Mouse (Mus musculus) left cerebral cortex, postnatal 25 days (tissue): ENCODE data around the gene Gm2a. TPM values are rescaled to one million over a fixed set of nuclear protein-coding genes. Genes with fewer than 3 reads are reported as not detected.

Source experiments
- DNase-seq, 2 experiments: peaks; one replicate each; pipeline ENCODE4 v3.0.0; 2022; ENCODE audit warnings: low spot score in 2 of 2, mixed read lengths in 1 of 2
- intact Hi-C: fragments of 180-260 bp; cut with DNase I; formaldehyde crosslinking; loops from one replicate; pipeline ENCODE4 v1.15.1; 2025
- total RNA-seq, 2 experiments: library from RNA; stranded (reverse); gene quantifications; 2 replicates each; pipeline ENCODE4 v1.2.3; 2021

Gene Gm2a
- total RNA-seq, result 10 to 100 TPM; 38.4 to 41.4 TPM

DNA sequence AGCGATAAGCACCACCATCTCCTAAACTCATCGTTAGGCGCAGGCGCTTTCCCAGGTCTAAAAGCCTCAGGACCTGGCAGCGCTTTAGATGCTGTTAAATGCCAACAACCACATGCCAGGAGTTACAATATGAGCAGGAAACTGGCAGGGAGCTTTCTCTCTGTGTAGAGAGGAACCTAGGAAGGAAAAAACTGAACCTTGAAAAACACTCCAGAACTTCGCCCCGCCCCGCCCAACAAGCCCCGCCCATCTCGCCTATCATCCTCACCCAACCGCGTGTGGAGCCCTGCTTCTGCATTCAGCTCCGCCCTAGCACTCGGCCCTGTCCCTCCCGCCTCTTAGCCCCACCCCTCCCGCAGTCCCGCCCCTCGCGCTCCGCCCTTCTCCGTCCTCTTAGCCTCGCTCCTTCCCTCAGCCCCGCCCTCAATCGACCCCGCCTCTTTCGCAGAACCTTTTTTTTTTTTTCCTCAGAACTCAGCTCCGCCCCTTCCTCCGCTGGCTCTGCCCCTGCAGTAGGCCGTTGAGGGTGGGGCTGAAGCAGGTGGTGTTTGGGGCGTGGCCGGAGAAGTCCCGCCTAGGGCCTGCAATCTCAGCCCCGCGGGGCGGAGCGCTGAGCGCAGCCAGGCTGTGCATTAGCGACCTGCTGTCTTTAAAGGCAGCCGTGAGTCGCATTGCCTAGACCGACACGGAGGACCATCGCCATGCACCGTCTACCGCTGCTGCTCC is at the start of gene Gm2a:
Gm2a (plus strand) TSS at position 653 of the 726 bp plus-strand sequence.
- intact Hi-C loops, result loop anchor here (5.0 kb wide), 1 partner anchor 60 kb away; no protein-coding TSS in a partner anchor
- DNase-seq, result peak; percentile 91 to 98

DNA sequence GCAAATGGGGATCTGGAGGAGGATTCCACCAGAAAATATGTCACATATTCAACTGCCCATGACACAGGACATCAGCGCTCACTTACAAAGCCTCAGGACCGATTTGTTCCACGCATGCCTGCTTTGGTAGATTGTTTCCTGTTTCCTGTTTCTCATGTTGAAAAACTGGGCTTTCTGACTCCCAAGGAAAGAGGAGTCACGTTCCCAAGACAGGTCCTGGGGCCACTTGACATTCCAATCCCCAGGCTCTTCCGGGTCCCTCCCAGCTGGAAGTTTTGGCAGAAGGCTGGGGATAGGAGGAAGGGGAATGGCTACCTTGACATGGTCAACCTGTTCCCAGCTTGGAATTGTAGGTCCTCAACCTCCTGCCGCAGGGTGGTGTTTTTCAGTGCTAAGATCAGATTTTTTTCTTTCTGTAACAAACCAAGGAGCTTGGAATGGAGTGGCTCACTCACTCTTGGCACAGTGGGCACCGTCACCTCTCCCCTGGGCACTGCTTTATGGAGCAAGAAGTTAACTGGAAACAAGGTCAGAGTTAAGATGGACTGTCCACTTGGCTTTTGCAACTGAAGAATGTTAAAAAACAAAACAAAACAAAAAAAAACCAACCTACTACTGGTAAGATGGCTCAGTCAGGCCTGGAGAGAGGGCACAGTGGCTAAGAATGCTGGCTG is 46.9 kb upstream of the Gm2a start:
- intact Hi-C loops, result no loop called here
- DNase-seq, result no peak

DNA sequence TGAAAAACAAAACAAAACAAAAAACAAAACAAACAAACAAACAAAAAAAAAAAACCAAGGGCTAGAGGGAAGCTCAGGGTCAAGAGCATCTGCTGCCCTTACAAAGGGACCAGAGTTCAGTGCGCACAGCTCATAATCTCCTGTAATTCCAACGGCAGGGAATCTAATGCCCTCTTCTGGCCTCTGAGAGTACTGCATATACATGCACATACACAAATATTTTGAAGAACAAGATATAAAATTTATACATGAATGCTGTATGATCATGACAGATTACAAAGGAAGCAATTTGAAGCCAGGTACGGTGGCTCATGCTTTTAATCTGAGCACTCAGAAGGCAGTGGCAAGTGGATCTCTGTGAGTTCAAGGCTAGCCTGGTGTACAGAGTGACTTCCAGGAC is 40.4 kb upstream of the Gm2a start:
- no peak for DNase-seq
- intact Hi-C loops, result no loop called here

DNA sequence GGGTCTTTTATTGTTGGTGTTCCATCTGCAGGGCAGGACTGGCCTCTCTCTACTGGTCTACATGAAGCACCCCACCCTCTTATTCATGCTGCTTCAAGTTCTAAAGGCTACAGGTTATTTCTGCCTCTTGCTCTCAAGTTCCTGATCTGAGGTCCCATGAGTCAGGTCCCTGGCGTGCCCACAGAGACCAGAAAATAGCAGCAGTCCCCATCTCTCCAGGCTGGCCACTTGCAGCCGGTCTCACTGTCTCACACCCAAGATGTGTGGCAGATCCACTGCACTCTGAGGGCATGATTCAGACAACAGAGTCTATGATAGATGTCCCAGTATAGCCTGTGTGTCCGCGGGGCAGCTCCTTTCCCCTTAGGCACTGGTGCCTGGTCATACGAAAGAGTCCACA is 37.1 kb upstream of the Gm2a start:
- intact Hi-C loops, result no loop called here
- DNase-seq, result no peak

DNA sequence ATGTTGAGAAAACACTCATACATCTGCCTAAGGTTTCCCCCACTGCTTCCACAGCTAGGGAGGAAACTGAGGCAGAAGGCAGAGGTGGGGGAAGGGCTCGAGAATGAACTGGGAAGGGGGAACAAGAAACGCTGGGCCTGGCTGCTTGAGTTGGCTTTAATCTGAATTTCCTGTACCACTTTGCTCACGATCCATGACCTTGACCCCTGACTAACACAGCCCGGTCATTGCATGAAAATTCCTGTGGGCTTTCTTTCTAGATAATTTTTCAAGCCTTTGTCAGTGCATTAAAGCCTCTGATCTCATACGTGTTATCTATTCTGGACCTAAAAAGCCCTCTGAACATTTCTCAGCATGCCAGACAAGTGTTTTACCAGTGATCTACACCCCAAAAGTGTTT is 35.1 kb upstream of the Gm2a start:
- intact Hi-C loops, result no loop called here
- no peak for DNase-seq

DNA sequence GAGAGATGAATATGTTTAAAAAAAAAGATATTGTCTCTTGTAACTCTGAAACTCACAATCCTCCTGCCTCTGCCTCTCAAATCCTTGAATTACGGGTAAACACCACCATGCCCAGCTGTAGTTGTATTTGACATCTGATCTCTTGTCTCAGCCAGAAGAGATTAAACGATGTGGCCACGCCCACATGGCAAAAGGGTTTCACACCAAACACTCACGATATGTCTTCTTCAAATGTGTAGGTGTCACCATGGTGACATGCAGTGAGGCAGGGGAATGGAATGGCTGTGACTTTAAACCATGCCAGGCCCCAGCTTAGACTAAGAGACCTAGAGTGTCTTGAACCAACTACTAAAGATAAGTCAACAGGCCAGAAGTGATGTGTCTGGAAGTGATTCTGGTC is 31.0 kb upstream of the Gm2a start:
- no peak for DNase-seq
- intact Hi-C loops, result no loop called here

DNA sequence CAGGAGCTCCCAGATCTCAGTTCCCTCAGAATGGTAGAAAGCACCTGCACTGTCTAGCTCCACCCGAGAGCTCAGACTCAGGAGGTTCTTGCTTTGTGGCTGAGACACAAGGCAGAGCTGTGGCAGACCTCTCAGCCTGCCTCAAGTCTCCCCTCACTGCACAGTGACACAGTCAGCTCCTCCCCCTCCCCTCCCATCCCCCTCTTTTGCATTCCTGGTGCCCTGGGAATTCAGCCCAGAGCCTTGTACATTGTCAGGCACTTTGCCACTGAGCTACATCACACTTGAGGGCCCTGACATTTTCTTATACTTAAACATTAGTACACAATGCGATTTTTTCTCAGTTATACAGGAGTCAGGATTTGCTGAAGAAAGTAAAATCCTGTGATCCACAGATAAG is 28.9 kb upstream of the Gm2a start:
- intact Hi-C loops, result no loop called here
- no peak for DNase-seq

DNA sequence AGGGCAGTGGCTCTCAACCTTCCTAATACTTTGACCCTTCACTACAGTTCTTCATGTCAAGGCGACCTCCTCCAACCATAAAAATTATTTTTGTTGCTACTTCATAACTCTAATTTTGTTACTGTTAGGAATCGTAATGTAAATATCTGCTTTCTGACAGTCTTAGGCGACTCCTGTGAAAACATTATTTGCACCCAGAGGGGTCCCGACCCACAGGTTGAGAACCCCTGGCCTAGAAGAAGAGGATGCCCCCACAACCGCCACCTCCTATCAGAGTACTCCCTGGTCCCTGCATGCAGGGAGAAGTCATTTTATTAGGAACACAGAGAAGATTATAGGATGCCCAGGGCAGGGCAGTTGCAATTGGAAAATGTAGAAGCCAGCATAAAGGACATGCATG is 26.6 kb upstream of the Gm2a start:
- DNase-seq, result no peak
- intact Hi-C loops, result no loop called here

DNA sequence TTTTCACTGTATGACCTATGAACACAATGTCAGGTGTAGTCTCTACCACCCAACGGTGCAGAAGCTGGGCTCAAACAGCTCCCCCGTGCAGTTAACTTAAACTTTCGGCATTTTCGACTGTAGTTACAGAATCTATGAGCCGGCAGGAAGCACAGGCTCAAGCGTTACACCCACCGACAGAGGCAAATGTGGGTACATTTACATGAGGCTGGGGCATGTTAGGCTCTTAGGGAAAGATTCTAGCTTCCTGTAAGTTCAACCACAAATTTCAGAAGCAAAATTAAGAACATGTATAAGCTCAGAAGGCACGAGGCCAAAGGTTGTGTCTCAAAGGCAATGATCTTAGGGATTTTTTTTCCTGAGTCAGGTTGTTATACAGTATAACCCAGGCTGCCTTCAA is 25.4 kb upstream of the Gm2a start:
- intact Hi-C loops, result no loop called here
- DNase-seq, result no peak

DNA sequence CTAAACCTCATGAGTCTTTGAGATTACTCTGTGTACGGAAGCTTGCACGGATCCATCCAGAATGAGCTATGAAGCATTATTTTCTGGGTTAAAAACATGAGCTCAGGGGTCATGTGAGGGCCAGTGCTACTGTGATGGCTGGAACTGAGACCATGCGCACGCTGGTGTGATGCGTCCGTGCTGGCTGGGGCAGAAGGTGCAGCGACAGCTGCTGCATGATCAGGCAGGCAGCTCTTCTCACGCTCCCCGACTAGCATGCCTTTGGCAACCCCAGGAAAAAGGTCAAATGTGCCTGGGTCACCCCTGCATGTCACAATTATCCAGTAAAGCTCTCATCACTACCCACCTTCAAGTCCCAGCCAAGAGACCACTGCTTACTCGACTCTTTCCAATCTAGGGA is 24.7 kb upstream of the Gm2a start:
- intact Hi-C loops, result no loop called here

DNA sequence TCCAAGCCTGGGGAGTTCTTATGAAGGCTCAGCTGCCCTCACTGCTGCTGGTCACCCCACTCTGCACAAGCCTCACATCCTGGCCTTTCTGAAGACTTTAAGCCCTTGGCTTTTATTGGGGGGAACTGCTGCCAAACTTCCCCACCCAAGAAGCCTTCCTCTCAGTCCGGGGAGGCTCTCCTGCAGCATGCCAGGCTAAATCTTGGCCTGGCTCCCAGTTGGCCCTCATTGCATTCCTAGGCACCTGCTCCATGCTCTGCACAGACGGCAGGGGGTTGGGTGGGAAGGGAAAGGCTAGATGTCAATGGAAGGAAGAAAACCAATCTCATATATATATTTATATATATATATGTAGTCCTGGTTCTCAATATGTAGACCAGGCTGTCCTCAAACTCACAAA is 22.3 kb upstream of the Gm2a start:
- DNase-seq, result no peak
- intact Hi-C loops, result no loop called here

More for the DNA sequence above, 24.7 kb upstream of the Gm2a start:
- DNase-seq, result no peak

DNA sequence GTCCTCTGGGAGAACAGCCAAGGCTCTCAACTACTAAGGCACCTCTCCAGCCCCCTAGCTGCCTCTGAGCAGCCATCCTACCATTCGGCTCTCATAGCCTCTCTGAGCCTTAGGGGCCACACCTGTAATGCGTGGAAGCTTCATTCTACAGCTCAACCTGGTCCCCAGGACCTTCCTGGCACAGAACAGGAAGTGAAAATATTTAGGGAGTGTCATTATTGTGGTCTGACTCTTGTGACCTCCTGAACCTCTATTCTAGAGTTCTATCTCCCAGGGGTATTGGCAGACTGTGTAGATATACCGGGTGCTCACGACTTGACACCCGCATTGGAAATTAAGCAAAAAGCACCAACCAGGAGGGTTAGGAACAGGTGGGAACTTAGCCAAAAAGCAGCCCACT is 21.7 kb upstream of the Gm2a start:
- intact Hi-C loops, result no loop called here
- no peak for DNase-seq

DNA sequence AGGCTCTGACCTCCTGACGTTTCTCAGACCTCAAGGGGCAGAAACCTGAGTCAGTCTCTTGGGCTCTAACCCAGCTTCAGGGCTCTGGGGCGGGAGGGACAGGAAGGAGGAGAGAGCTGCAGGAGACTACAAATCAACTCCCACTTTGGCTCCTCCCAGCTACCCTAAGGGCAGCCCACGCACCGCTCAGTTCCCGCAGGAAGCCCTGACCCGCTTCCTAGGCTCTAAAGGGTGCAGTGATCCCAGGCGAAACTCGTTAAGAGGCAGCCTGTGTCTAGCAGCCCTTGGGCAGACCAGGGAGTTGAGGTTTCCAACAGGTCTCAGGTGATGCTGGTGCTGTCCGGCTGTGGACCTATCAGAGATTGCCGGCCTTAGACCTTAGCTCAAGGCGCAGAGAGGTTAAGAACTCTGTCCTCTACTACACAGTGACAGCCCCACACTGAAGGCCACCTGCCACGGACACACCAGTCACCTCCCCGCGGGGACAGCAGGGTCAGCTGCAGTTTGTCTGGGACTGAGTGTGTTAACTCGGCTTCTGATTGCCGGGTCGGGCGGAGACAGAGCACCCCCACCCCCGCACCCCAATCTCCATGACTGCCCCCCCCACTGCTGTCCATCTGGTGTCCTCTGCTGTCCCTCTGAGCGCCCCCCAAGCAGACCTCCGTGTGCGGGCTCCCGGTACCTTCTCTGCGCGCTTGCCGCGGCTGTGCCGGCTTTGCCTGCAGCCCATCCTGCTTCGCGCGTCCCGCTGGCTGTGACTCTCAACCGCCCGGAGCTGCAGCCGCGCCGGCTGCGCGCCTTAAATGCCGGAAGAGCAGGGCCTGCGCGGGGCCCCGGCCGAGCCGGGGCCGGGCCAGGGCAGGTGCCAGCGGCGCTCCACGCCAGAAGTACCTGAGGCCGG is 20.3 kb upstream of the Gm2a start, which contains the start of gene Ccdc69:
Ccdc69 (minus strand) TSS at position 801 of the 901 bp plus-strand sequence.
- intact Hi-C loops, result no loop called here
- DNase-seq, result peak; percentile 16 to 18

DNA sequence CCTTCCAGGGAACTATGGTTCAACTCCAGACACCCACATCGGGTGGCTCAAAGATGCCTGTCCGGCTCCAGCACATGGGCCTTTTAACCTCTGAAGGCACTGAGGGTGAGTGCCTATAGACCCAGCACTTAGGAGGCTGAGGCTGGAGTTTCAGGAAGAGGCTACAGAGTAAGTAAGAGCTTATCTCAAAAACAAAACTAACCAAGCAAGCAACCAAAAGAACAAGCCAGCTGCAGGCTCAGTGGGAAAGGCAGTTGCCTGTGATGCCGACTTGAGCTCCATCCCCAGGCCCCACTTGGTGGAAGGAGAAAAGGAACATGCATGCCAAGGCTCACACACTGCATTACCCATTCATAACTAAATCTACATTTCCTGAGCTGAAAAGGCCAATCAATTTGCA is 19.4 kb upstream of the Gm2a start:
- intact Hi-C loops, result no loop called here

DNA sequence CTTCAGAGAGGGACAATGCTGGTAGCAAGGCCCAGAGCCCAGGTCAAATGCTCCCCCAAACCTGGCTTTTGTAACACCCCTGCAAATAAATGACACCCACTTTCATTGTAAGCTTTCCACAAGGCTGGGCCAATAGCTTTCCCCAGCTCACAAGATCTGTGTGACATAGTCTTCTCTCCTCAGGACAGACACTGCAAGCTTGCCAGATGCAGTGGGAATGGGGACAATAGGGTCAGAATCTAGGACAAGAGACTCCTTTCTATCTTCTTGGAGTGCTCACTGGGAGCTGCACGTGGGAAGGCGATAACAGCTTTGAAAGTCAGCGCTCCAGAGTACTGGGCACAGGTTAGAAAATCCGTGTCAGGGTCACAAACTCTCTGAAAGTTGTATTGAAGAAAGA is 18.7 kb upstream of the Gm2a start:
- DNase-seq, result no peak
- intact Hi-C loops, result no loop called here

More for the DNA sequence above, 19.4 kb upstream of the Gm2a start:
- DNase-seq, result no peak

DNA sequence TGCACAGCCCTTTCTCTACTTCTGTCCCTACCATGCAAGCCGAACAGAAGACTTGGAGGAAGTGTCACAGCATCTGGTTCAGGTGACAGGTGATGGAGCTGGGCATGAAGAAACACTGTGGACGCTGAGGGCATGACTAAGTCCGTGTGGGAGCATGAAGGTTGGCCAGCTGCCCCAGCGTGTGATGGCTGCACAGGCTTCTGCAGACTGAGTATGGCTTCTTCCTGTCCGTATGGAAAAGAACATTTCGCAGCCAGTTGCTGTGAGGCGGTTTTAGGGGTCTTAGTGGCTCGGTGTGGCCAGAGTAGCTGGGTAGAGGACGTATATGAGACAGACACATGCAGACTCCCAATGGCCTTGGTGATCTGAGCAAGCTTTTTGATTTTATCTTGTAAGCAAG is 16.7 kb upstream of the Gm2a start:
- no peak for DNase-seq
- intact Hi-C loops, result no loop called here

DNA sequence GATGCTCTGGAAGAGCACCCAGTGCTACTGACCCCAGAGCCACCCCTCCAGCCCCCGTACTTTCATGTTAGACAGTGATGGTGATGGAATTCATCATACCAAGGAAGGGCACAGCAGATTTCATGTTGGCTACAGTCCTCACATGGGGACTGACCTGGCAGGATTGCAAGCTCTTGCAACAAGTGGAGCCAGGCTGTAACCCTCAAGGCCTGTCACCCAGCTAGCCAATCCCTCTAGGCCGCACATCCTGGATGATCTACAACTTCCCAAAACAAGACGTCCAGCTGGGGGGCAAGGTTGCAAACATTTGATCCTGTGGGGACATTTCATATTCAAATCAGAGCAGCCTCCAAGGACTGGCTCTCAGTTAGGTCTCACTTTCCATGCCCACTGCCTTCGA is 13.3 kb upstream of the Gm2a start:
- intact Hi-C loops, result loop anchor here (5.0 kb wide), 2 partner anchors 87 to 152 kb away; no protein-coding TSS in a partner anchor
- DNase-seq, result no peak

DNA sequence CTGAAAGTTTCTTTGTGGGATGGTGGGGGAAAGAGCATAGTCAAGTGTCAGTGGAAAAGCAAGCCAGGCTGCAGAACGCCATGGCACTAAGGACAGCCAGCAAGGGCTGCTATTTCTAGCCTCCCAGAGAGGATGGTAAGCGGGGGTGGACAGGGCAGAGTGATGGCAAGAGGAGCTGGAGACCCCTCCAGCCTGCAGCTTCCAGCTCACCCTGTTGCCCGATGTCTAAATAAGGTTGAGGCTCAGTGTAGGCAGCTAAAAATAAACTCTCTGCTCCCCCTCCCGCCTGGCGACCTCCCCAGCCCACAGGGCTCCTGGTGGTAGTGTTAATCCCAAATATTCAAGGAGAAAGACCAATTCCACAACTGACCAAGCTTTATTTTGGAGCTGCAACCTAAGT is 12.5 kb upstream of the Gm2a start:
- intact Hi-C loops, result loop anchor here (5.0 kb wide), 2 partner anchors 88 to 153 kb away; no protein-coding TSS in a partner anchor

DNA sequence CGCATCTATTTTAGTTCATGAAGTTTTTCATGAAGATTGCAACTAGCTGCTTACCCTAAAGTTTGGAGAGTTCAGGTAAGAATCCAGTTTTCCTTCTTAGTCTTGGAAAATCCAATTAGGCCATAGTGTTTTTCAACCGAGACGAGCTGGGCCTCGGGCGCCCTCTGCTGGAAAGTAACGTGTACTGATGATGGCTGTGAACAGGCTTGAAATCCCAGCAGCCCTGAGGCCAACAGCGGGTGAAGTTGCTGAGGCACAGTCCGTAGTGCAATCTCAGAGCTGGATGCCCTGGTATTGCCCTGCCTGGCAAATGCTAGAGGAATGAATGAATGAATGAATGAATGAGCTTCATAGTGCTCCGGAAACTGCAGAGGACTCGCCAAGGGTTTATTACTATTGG is 10.9 kb upstream of the Gm2a start:
- peak; percentile 69 to 71 for DNase-seq
- intact Hi-C loops, result loop anchor here (2.0 to 5.0 kb wide), 3 partner anchors 40 to 155 kb away; no protein-coding TSS in a partner anchor

More for the DNA sequence above, 12.5 kb upstream of the Gm2a start:
- no peak for DNase-seq

DNA sequence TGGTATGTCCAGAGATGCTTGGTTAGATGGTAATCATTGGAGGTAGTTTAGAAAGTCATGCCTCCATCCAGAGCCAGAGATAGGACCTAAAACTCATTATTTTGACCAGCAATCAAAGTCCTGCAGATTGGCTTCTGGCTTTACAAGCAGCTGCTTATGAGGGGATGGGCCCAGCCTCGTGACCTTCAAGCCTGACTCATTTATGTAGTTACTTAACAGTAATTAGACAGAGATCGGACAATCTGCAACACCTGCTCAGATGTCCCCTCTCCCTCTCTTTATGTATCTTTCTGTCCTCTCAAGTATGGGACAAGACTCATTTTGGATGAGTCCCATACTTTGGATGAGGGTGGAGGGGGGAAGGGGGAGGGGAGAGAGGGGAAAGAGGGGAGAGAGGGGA is 8.0 kb upstream of the Gm2a start:
- no peak for DNase-seq
- intact Hi-C loops, result loop anchor here (5.0 kb wide), 2 partner anchors 93 to 158 kb away; no protein-coding TSS in a partner anchor
